9 mouse cellular contexts compared by ENCODE assay signal in the genomic region with DNA sequence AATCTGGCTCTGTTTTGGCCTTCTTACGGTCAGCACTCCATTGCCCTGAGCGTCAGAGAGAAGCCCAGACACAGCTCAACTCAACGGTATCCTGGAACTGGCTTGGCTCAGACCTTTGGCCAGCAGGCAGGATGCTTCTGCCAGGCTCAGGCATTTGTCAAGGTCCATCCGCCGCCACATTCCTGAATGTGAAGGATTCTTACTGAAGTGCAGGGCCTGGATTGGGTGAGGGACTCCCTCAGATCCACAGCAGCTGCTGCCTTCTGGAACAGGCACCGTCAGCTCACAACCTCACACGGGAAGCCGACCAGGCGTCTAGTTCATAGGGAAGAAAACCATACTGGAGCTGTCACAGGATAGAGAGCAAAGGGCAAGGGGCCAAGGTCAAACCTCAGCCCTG.
DNase-seq lines count a peak whose midpoint lies in the region; ATAC-seq lines count a peak whose summit lies in the region.
"Had no signal": no experiment of that assay in that cellular context is flagged by ENCODE, and none has a peak within 500 bp of the region (broad histone marks: within the 10 kb centered on the region; RNA-seq: fewer than 3 reads in every experiment).

No protein-coding gene starts in this region.

- H3K4me3 ChIP-seq in heart, embryonic 12.5 days = no peak overlapping the region
- H3K4me3 ChIP-seq: embryonic facial prominence, embryonic 15.5 days had no signal

- no peak overlapping the region for H3K4me2 ChIP-seq in heart, embryonic 12.5 days
- H3K4me2 ChIP-seq: embryonic facial prominence, embryonic 15.5 days had no signal

- peak; percentile 29; the same call in 1 of the 2 replicates for ATAC-seq in heart, embryonic 12.5 days (ENCODE audit: insufficient number of reproducible peaks, low FRiP score)
- no peak for ATAC-seq in megakaryocyte-erythroid progenitor cell, adult 5-6 weeks (replicated peaks; ENCODE audit: low FRiP score, low TSS enrichment, poor library complexity, severe bottlenecking)

- WGBS in heart, embryonic 12.5 days = 22% methylated on average over 9 of the region's 9 CpGs

- H3K9me3 ChIP-seq in heart, embryonic 12.5 days (replicated peaks) = no peaks in the 10 kb centered on the region
- H3K9me3 ChIP-seq: embryonic facial prominence, embryonic 15.5 days had no signal

- peak; percentile 28 for DNase-seq in ovary, postnatal 36 days (ENCODE audit: low spot score)
- DNase-seq in ovary, postnatal 14 days (ENCODE audit: low spot score) = no peak
- peak; percentile 72 to 83 for DNase-seq in kidney, postnatal 4 days
- peak; percentile 83 for DNase-seq in yolk sac, embryonic 10.5 days (ENCODE audit: low spot score)
- DNase-seq in right cerebral cortex, adult 18-20 months = no peak
- DNase-seq: thymus, postnatal 25 days had no signal

- peaks cover 41% of the 10 kb centered on the region for H3K4me1 ChIP-seq in heart, embryonic 12.5 days (replicated peaks)

- peak overlapping the region; percentile 6; the same call in 1 of the 2 replicates for H3K27ac ChIP-seq in heart, embryonic 12.5 days (ENCODE audit: poor library complexity, severe bottlenecking)
- H3K27ac ChIP-seq: embryonic facial prominence, embryonic 15.5 days had no signal

- no peak overlapping the region for H3K9ac ChIP-seq in heart, embryonic 12.5 days
- H3K9ac ChIP-seq: embryonic facial prominence, embryonic 15.5 days had no signal

- 0 out of 2 replicates have a peak, but pooled peaks cover 5% of the 10 kb centered on the region for H3K27me3 ChIP-seq in heart, embryonic 12.5 days (replicated peaks)

- H3K36me3 ChIP-seq in heart, embryonic 12.5 days = no peaks in the 10 kb centered on the region
- H3K36me3 ChIP-seq: embryonic facial prominence, embryonic 15.5 days had no signal

Comparison
In these comparisons a context has a peak if more than half of its experiments do, and no peak if none do; other contexts are left out.
1. DNase-seq: peak in ovary, postnatal 36 days (single experiment), kidney, postnatal 4 days (2 of 2) and yolk sac, embryonic 10.5 days (single experiment); none in ovary, postnatal 14 days (single experiment) and right cerebral cortex, adult 18-20 months (single experiment).